Mouse (Mus musculus) frontal cortex, adult 2 months (tissue): Measurements from ENCODE around the gene Foxl2. TPM values are rescaled to one million over a fixed set of nuclear protein-coding genes. Genes with fewer than 3 reads are reported as not detected.
A peak's percentile ranks its signal among the peaks of the same experiment; 100 is the strongest.

Experiments
- DNase-seq, 2 experiments: peaks; one replicate each; pipeline ENCODE4 v3.0.0; 2022; ENCODE audit warnings: low spot score in 1 of 2; ENCODE audit errors: extremely low spot score in 1 of 2
- polyA plus RNA-seq: library from polyadenylated mRNA; depleted of rRNA; stranded (reverse); fragments of >200 nt; gene quantifications from 2 replicates; pipeline ENCODE4 v1.2.3, GENCODE M21; 2012; rRNA removed

Gene Foxl2
- 0.27 and 0.34 TPM in 2 replicates for polyA plus RNA-seq

GRCm38 (mm10) chr9:98955103-98955715 is at the start of gene Foxl2:
Gene Foxl2 (plus strand): TSS chr9:98955288.
- no peak for DNase-seq

- DNase-seq = no peak
Observed at GRCm38 (mm10) chr9:98920629-98921523, 34.2 kb upstream of the Foxl2 start.

GRCm38 (mm10) chr9:98923119-98923518 is 32.0 kb upstream of the Foxl2 start:
- peak in 1 of 2 experiments; percentile 13 for DNase-seq

GRCm38 (mm10) chr9:98924183-98924582 is 30.9 kb upstream of the Foxl2 start:
- no peak for DNase-seq

- no peak for DNase-seq
Observed at GRCm38 (mm10) chr9:98929496-98929895, 25.6 kb upstream of the Foxl2 start.

GRCm38 (mm10) chr9:98932931-98933330 is 22.2 kb upstream of the Foxl2 start:
- no peak for DNase-seq

- no peak for DNase-seq
Observed at GRCm38 (mm10) chr9:98935190-98935909, 19.7 kb upstream of the Foxl2 start.

GRCm38 (mm10) chr9:98939290-98939689 is 15.8 kb upstream of the Foxl2 start:
- no peak for DNase-seq

GRCm38 (mm10) chr9:98952171-98953050 is 2.7 kb upstream of the Foxl2 start:
- peak in 1 of 2 experiments; percentile 35 for DNase-seq

- DNase-seq = no peak
Observed at GRCm38 (mm10) chr9:98953291-98953690, 1.8 kb upstream of the Foxl2 start.

GRCm38 (mm10) chr9:98953830-98954229 is 1.3 kb upstream of the Foxl2 start:
- DNase-seq = no peak

GRCm38 (mm10) chr9:98954391-98955102 is 541 bp upstream of the Foxl2 start:
- DNase-seq = no peak

- no peak for DNase-seq
Observed at GRCm38 (mm10) chr9:98955716-98956224, 682 bp downstream of the Foxl2 start.

- no peak for DNase-seq
Observed at GRCm38 (mm10) chr9:98956591-98957381, 1.7 kb downstream of the Foxl2 start.

GRCm38 (mm10) chr9:98957751-98958351 is 2.8 kb downstream of the Foxl2 start:
- no peak for DNase-seq

- DNase-seq = no peak
Observed at GRCm38 (mm10) chr9:98958628-98959027, 3.5 kb downstream of the Foxl2 start.

GRCm38 (mm10) chr9:98959851-98960250 is 4.8 kb downstream of the Foxl2 start:
- DNase-seq = no peak

GRCm38 (mm10) chr9:98960348-98960747 is 5.3 kb downstream of the Foxl2 start:
- DNase-seq = no peak
